Mouse (Mus musculus): ENCODE results near the gene Zfp784. TPM values are rescaled to one million over a fixed set of nuclear protein-coding genes. Genes with fewer than 3 reads are reported as not detected.

Zfp784 gene
- polyA plus RNA-seq (2012) = 1.3 and 2.7 TPM in 2 replicates

DNA sequence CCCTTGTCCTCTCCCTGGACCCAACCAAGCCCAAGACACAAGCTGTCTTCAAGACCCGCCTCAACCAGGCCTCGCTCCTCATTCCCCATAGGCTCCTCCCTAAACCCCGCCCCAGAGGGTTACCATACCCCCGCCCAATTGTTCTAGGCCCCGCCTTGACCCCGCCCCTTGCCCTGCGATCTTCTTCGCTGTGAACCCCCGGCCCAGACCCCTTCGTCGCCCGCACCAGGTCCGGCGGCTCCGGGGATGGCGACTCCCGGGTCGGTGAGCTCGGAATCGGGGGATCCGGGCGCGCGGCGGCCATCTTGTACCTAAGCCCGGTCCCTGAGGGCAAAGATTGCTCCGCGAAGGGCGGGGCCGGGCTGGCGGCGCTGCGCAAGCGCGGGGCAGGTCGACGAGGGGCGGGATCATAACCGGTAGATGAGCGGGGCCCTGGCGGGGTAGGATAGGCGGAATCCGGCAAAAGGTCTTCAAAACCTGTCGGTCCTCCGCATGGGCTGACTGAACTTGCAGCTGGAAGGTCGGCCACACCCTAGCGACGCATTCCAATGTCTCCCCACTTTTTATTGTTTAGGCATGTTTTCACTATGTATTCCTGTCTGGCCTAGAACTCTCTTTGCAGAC lies at the start of gene Zfp784:
Gene Zfp784, minus strand, starts transcription at position 338 of the 624 bp plus-strand sequence.

DNA sequence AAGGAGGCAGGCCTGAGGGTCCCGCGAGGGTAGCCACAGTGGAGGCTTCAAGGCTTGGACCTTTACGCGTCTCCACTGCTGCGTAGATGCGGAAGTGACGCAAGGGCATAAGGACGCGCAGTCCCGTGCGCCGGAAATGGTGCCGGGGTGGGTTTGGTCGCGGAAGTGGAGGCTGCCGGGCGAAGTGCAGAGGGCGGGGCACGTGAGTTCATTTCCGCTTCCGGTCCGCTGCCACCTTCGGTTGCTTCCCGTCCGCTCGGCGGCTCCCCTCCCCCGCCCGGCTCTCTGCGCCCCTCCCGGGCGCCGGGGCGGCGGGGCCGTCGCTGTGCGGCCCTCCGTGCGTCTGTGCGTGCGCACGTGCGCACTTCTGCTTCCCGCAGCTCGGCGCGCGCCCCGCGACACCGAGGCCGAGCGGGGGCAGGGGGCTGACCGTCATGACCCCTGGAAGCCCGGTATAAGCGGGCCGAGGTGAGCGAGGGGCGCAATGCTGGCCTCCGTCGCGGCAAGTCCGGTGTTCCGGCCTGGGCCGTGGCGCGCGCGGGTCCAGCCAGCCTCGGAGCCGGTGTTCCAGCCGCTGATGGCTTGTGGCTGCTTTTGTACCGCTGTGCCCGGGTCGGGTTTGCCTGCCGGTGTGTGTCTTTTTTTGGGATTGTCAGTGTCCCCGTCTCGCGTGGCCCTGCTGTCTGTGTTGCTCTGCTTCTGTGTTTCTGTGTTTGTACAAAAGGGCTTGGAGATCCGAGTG lies 41.9 kb upstream of the Zfp784 start, which contains the start of gene Epn1:
Gene Epn1, plus strand, starts transcription at position 226 of the 742 bp plus-strand sequence.

DNA sequence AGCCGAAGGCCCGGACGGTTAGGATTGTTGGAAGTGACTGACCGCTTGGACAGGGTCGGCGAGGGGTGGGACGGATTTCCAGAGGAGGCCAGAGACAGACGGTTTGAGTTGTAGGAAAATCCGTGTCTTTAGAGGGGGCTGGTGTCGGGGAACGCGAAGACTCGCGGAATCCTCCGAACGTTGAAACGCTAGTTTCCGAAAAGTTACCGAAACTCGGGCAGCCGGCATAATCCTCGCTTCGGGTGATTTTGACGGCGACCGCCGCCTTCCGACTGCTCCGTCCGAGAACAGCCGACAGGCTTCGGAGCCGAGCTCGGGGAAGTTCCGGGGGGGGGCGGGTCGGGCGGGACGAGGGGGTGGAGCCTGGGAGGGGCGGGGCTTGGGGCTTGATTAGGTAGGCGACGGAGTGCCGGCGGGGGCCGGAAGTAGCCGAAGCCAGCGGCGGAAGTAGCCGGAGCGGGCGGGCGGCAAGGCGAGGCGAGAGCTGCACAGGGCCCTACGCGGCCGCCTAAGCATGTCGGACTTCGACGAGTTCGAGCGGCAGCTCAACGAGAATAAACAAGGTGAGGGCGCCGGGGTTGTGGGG lies 23.6 kb upstream of the Zfp784 start, which contains the start of gene U2af2:
Gene U2af2, plus strand, starts transcription at position 370 of the 586 bp plus-strand sequence.

DNA sequence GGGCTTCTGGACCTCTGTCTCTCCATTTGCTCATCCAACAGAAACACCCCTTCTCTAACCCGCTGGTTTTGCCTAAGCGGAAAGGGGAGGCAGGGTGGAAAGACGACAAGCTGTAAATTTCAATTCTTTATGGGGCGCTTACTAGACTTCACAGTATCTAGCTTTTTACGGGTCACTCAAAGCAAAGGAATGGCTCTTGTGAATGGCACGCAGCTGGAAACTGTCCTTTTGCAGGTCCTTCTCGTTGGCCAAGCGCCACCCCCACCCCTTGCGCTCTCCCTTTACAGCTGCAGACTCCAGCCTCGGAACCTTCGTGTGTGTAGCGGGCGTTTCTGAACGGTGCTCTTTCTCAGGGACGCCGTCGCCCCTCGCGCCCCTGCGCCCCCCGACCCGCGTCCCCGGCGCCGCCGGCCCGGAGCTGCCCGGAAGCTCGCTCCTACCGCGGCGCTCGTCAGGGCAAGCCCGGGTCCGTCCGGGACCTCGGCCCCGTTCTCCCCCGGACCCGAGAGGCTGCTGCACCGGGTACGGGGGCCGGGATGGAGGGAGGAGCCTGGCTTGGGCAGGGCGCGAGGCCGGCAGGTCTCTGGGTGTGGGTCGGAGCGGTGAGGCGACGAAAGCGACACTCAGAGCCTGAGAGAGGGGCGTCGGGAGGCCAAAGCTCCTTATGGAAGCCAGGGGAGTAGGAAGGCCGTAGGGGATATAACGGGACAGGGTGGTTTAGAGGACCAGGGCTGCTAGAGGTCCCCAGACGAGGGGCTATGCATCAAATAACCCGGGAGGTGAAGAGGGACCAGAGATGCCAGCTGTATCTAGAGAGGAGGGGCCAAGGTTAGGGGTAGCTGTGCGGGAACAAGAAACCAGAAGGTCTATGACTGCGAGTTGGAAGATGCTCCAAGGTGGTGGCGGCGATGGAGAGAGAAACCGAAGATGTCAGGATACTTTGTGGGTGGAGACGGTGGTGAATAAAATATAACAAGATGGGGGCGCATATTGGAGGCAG lies 13.2 kb upstream of the Zfp784 start, which contains the start of gene Zfp580:
Gene Zfp580, plus strand, starts transcription at position 346 of the 1,000 bp plus-strand sequence.

DNA sequence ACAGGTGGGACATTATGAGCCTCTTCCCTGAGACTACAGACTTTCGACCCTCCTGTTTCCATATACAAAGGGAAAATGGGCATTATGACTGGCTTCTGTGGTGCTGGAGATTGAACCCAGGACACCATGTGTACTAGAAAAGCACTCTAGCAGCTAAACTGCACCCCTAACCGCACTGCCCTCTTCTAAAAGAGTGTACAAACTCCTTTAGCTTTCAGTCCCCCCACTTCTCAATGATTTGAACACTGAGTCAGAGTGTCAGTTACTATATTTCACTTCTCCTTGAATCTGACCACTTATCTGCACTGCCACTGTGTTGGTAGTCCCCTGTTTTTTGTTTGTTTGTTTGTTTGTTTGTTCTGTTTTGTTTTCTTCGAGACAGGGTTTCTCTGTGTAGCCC lies 4.4 kb downstream of the Zfp784 start, which contains the start of gene 4632433K11Rik:
Gene 4632433K11Rik, plus strand, starts transcription at position 301 of the 400 bp plus-strand sequence.

DNA sequence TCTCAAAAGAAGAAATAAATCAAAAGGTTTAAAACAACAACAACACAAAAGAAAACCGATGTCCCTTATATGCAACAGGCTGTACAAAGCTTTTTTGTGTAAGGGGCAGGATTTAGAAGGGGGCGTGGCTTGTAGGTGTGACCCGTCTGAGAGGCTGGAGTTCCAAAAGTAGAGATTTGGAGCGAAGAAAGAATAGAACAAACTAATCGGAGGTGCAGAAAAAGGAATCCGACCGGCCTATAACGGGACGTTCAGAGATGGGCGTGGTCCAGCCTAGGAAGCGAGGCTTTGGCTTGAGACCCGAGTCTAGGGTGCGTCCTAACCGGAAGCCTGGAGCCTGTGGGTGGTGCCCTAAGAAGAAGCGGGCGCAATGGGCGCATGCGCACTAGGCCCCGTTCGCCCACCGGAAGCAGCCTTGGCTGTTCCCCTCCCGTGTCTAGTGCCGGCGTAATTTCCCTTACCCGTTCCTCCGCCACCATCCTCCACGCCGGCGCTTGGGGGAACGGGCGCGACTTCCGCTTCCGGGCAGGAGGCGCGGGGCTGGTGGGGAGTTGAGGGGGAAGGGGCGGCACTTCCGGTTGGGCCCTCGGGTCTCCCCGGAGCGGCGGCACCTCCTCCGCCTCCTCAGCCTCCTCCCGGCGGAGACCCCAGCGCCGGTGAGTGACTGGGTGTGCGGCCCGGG lies 18.1 kb downstream of the Zfp784 start, which contains the start of the genes Zfp865 and Ccdc106:
Gene Zfp865, plus strand, starts transcription at position 377 of the 682 bp plus-strand sequence.
Gene Ccdc106, plus strand, starts transcription at position 554 of the 682 bp plus-strand sequence.

DNA sequence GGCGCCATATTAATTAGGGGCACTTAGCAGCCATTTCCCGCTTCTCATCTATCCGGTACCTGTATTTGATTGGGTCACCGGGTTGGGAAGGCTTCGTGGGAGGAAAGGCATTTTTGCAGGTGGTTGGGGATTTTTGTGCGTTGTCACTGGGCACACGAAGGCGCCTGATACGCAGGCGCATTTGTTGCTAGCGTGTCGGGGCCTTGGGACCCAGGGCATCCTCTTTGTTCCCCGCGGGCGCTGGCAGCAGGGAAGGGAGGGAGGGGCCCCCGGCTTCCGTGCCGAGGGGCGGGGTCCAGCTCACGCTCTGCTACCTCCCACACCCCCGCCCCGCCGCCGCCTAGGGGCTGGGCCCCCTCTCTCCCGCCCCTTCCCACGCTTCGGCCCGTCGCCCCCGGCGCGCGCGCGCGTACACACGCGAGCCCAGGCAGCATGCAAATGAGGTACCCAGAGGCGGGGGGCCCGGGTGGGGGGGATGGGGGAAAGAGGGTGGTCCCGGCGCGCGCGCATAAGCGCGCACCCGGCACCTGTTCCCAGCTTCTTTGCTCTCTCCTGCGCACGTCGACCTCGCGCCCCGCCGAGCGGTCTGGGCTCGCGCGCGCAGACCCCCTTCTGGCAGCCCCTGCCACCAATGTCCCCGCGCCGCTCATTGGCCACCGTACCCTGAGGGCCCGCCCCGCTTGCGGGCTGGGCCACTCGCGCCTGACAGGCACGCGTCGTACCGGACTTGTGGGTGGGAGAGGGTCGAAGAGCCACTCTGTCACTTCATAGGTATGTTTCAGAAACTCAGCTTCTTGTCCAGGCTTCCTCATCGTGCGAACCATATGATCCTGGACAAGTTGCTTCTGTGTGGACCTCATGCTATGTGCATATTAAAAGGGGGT lies 22.9 kb downstream of the Zfp784 start, which contains the start of gene Gm44973:
Gene Gm44973, plus strand, starts transcription at position 379 of the 884 bp plus-strand sequence.

DNA sequence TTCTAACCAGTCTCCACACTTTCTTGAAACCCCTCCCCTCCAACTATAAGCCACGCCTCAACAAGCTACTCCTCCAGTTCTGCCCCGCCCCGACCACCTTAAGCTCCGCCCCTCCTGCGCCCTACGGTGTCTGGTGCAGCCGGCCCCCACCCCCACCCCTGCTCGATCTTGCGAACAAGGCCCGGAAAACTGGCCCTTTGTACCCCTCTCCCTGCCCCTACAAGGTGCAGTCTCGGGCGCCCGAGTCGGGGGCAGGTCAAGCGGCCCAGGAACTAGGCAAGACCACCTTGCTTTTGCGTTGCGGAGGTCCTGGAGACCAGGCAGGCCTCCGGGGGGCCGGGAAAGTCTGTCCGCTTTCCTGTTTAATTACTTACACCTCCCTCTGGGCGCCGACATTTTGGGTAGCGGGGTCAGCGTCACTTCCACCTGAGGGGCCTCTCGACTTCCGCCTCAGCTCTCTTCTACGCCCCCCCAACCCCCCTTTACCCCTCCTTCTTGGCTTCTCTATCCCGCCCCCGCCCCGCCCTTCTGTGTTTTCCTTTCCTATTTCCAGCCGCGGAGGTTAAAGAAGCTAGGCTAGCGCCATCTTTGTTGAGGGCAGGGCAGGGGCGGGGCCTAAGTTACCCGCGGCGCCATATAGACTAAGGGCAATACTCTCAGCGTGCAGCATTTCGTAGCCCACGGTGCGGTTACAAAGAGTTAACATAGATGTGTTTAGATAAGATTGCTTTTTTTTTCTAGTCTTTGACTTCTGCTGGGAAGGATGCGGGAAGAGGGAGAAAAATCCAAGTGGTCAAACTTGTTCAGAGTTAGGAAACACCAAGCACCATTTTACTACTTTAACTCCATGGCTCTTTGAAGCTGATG lies 23.8 kb downstream of the Zfp784 start, which contains the start of the genes Zfp524 and Fiz1:
Gene Zfp524, plus strand, starts transcription at position 165 of the 867 bp plus-strand sequence.
Gene Fiz1, minus strand, starts transcription at position 447 of the 867 bp plus-strand sequence.

DNA sequence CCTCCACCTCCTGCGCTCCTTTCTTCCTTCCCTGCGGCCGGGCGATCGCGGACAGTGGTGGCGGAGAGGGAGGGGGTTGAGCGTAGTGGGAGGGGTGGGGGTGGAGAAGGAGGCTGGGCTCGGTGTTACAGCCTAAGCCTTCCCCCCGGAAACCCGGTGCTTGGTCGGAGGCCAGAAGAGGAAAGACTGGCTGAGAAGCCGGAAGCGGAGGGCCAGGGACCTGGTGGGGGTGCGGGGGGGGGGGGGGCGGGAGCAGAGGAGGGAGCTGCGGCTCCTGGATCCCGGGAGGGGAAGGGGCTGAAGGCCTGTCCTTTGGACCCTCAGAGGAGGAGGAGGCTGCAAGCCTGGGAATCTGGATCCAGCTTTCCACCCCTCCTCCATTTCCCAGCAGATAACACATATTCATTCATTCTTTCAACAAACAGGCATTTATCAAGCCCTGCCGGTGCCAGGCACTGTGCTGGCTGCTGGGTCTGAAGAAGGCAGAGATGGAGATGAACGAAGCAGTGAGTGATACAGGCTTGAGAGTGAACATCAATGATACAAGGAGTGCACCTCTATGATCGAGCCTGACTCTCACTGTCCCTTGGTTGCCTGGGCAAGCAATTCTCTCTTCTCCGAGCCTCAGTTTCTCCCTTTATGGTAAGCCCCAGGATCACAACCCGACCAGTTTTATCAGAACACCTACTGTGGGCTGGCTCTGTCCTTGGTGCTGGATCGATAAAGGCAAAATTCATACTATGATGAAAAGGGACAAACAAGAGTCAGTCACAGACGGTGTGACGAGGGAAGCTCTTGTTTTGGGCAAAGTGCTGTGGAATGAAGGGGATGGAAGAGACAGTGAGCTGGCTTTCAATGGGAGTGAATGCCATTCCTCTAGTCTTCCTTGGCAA lies 42.0 kb downstream of the Zfp784 start, which contains the start of gene Zfp579:
Gene Zfp579, minus strand, starts transcription at position 156 of the 893 bp plus-strand sequence.

Other genes with a start within 250 kb of the Zfp784 start
- gene Tmem238, start 248.8 kb downstream of the Zfp784 start, polyA plus RNA-seq (2012) = 57.5 and 58.8 TPM in 2 replicates
- gene Rpl28, start 245.6 kb downstream of the Zfp784 start, polyA plus RNA-seq (2012) = 10,504 and 11,093 TPM in 2 replicates
- gene Ube2s, start 225.9 kb downstream of the Zfp784 start, polyA plus RNA-seq (2012) = 251 TPM in 2 replicates
- 0.24 and 0.79 TPM in 2 replicates for gene Shisa7, start 193.8 kb downstream of the Zfp784 start, polyA plus RNA-seq (2012)
- gene Isoc2b, start 168.2 kb downstream of the Zfp784 start, polyA plus RNA-seq (2012) = 7.7 and 11.8 TPM in 2 replicates
- 27.0 and 29.3 TPM in 2 replicates for gene Isoc2a, start 161.3 kb downstream of the Zfp784 start, polyA plus RNA-seq (2012)
- gene Gm36210, start 131.9 kb downstream of the Zfp784 start, polyA plus RNA-seq (2012) = 0.09 and 0.28 TPM in 2 replicates
- 76.1 and 85.0 TPM in 2 replicates for gene Zfp628, start 123.2 kb downstream of the Zfp784 start, polyA plus RNA-seq (2012)
- gene Nat14, start 116.4 kb downstream of the Zfp784 start, polyA plus RNA-seq (2012) = 1.3 and 1.9 TPM in 2 replicates
- 0.08 and 0.10 TPM in 2 replicates for gene Ssc5d, start 112.7 kb downstream of the Zfp784 start, polyA plus RNA-seq (2012)
- gene Sbk2, start 74.0 kb downstream of the Zfp784 start, polyA plus RNA-seq (2012) = 0.04 and 0.17 TPM in 2 replicates
- not detected in 2 replicates for gene Sbk3, start 67.3 kb downstream of the Zfp784 start, polyA plus RNA-seq (2012)
- 53.1 and 73.1 TPM in 2 replicates for gene Zfp579, start 42.3 kb downstream of the Zfp784 start, polyA plus RNA-seq (2012)
- 49.6 and 56.4 TPM in 2 replicates for gene Zfp524, start 24.0 kb downstream of the Zfp784 start, polyA plus RNA-seq (2012)
- gene Fiz1, start 23.7 kb downstream of the Zfp784 start, polyA plus RNA-seq (2012) = 55.3 and 63.3 TPM in 2 replicates
- gene Gm44973, start 22.9 kb downstream of the Zfp784 start, polyA plus RNA-seq (2012) = not detected in 2 replicates
- 75.2 and 76.9 TPM in 2 replicates for gene Zfp865, start 18.1 kb downstream of the Zfp784 start, polyA plus RNA-seq (2012)
- gene Ccdc106, start 17.9 kb downstream of the Zfp784 start, polyA plus RNA-seq (2012) = 0.83 and 1.2 TPM in 2 replicates
- not detected in 2 replicates for gene 4632433K11Rik, start 4.3 kb downstream of the Zfp784 start, polyA plus RNA-seq (2012)
- 36.3 and 49.1 TPM in 2 replicates for gene Zfp580, start 13.1 kb upstream of the Zfp784 start, polyA plus RNA-seq (2012)
- gene U2af2, start 23.7 kb upstream of the Zfp784 start, polyA plus RNA-seq (2012) = 486 and 623 TPM in 2 replicates
- 527 and 560 TPM in 2 replicates for gene Epn1, start 41.8 kb upstream of the Zfp784 start, polyA plus RNA-seq (2012)
- gene Rfpl4, start 78.5 kb upstream of the Zfp784 start, polyA plus RNA-seq (2012) = not detected in 2 replicates
- gene Rasl2-9, start 87.5 kb upstream of the Zfp784 start, polyA plus RNA-seq (2012) = 0.11 TPM in 1 of 2 replicates, not detected in the other
- gene Vmn1r55, start 111.2 kb upstream of the Zfp784 start, polyA plus RNA-seq (2012) = not detected in 2 replicates
- not detected in 2 replicates for gene Vmn1r56, start 158.3 kb upstream of the Zfp784 start, polyA plus RNA-seq (2012)
- gene Vmn1r57, start 180.0 kb upstream of the Zfp784 start, polyA plus RNA-seq (2012) = not detected in 2 replicates

Measured in megakaryocyte-erythroid progenitor cell, adult 5 weeks (primary cell).